Mouse (Mus musculus) skeletal muscle tissue, postnatal 0 days (tissue): ENCODE measurements around the gene Cdh5. TPM values are rescaled to one million over a fixed set of nuclear protein-coding genes. Genes with fewer than 3 reads are reported as not detected.

Experiments
- polyA plus RNA-seq: library from polyadenylated mRNA; unstranded; fragments of >200 nt; fragmentation: Nextera tagmentation; extraction: Ambion mirVana; gene quantifications from 2 replicates; pipeline ENCODE4 v1.2.1, GENCODE M21; 2015

Cdh5 gene
- 36.3 and 43.6 TPM in 2 replicates for polyA plus RNA-seq

DNA sequence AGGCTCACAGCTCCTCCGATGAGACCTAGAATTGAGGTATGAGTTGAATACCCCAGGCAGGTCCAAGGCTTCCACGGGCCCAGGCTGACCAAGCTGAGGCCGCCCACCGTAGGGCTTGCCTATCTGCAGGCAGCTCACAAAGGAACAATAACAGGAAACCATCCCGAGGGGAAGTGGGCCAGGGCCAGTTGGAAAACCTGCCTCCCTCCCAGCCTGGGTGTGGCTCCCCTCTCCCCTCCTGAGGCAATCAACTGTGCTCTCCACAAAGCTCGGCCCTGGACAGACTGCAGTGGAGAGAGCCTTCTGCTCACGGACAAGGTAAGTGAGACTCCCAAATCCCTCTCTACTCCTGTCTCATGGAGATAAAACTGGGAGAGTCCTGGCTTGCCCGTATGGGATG is at the start of gene Cdh5:
Gene Cdh5, plus strand, starts transcription at position 211 of the 400 bp plus-strand sequence.

GRCm38 (mm10) chr8:104170118-104171049 is 69.0 kb downstream of the Cdh5 start, which contains the start of gene Bean1:
Gene Bean1 (plus strand): TSS chr8:104170442.

Other genes starting within 250 kb of the Cdh5 start
- 1.2 TPM in 2 replicates for gene Bean1, start 68.8 kb downstream of the Cdh5 start, polyA plus RNA-seq
- gene Tk2, start 146.9 kb downstream of the Cdh5 start, polyA plus RNA-seq = 7.9 and 10.5 TPM in 2 replicates
- 14.6 and 17.5 TPM in 2 replicates for gene Cklf, start 149.2 kb downstream of the Cdh5 start, polyA plus RNA-seq
- not detected in 2 replicates for gene Cmtm2a, start 191.6 kb downstream of the Cdh5 start, polyA plus RNA-seq
- not detected in 2 replicates for gene Gm45711, start 208.5 kb downstream of the Cdh5 start, polyA plus RNA-seq
- gene Cmtm1, start 208.5 kb downstream of the Cdh5 start, polyA plus RNA-seq = not detected in 2 replicates
- not detected in 2 replicates for gene Gm11020, start 219.9 kb downstream of the Cdh5 start, polyA plus RNA-seq
- not detected in 2 replicates for gene Cmtm2b, start 220.6 kb downstream of the Cdh5 start, polyA plus RNA-seq
- gene Cmtm3, start 237.8 kb downstream of the Cdh5 start, polyA plus RNA-seq = 78.2 and 93.7 TPM in 2 replicates